Mouse (Mus musculus): ENCODE measurements around the gene Agbl2. TPM values are rescaled to one million over a fixed set of nuclear protein-coding genes. Genes with fewer than 3 reads are reported as not detected.

Gene Agbl2
- polyA plus RNA-seq, 1 experiment, result not detected

DNA sequence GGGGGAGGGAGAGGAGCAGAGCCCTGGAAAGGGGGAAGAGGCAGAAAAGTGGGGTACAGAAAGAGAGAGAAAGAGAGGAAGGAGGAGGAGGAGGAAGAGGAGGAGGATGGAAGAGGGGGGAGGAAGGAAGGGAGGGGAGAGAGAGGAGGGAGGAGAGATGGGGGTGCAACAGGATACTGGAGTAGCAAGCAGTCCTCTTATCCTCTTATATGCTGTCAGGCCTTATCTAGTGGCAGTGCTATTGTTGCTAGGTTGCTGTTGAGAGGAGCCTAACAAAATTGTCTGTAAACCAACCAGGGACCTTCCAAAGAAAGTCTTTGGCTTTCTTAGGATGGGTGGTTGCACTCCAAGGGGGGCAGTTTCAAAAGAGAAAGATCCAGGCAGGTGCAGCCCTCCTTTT is 96.9 kb downstream of the Agbl2 start:
- Histone ChIP-seq H3K4me1 (peaks cover 36% of the 10 kb centered on the region), H3K27me3 (replicated peaks) (peaks cover 47% of the 10 kb centered on the region), H3K9me3 (peaks cover 14% of the 10 kb centered on the region), H3K4me3 (replicated peaks) (peak overlapping the region; percentile 62), H3K36me3 (replicated peaks; ENCODE audit: low read length) (no peaks in the 10 kb centered on the region)
- TF ChIP-seq FLI1 (IDR thresholded peaks at IDR 0.05; ENCODE audit: low read length) (no peak), GATA1 (IDR thresholded peaks at IDR 0.05; ENCODE audit: borderline replicate concordance, low read length) (no peak)

DNA sequence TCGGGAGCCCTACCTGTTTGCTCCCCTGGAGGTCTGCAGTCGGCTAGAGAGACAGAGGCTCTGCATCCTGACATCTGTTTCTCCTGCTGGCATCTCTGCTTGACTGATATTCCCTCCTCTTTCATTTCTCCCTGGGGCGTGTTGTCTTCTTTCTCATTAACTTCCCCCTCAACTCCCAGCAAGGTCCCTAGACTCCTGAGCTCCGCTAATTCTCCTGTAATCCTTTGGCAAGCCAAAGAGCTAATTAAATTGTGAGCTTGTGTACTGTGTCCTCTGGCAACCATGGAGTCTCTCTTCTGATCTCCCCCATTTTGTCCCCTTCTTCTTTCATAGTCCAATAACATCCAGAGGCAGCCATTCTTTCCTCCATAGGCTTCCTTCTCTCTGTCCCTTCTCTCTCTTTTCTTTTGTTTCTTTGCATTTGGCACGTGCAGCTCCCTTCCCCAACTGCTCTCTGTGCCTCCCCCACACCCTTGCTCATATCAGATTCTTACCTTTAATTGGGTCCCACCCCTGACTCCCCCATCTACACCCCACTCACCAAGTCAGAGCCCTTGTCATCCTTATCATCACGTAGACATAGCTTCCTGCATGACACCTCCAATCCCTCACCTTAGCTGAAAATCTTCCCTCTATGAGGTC is 97.7 kb downstream of the Agbl2 start:
- H3K4me3 ChIP-seq (replicated peaks), result no peak overlapping the region
- H3K36me3 ChIP-seq (replicated peaks; ENCODE audit: low read length), result no peaks in the 10 kb centered on the region
- H3K27me3 ChIP-seq (replicated peaks), result peaks cover 56% of the 10 kb centered on the region
- TF ChIP-seq FLI1 (IDR thresholded peaks at IDR 0.05; ENCODE audit: low read length) (no peak), GATA1 (IDR thresholded peaks at IDR 0.05; ENCODE audit: borderline replicate concordance, low read length) (no peak)
- peaks cover 38% of the 10 kb centered on the region for H3K4me1 ChIP-seq
- peaks cover 18% of the 10 kb centered on the region for H3K9me3 ChIP-seq

DNA sequence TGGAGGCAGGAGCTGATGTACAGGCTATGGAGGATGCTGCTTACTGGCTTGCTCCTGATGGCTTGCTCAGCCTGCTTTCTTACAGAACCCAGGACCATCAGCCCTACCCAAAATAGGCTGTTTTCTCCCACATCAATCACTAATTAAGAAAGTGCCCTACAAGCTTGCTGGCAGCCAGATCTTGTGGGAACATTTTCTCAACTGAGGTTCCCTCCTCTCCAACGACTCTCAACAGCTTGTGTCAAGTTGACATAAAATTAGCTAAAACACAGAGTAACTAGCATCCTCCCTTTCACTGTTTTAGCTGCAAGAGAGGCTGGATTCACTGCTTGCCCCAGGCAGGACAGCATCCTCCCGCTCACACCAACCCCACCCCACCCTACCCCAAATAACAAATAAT is 99.3 kb downstream of the Agbl2 start:
- Histone ChIP-seq H3K36me3 (replicated peaks; ENCODE audit: low read length) (no peaks in the 10 kb centered on the region), H3K4me3 (replicated peaks) (no peak overlapping the region), H3K27me3 (replicated peaks) (peaks cover 70% of the 10 kb centered on the region), H3K4me1 (peaks cover 46% of the 10 kb centered on the region), H3K9me3 (peaks cover 18% of the 10 kb centered on the region)
- TF ChIP-seq GATA1 (IDR thresholded peaks at IDR 0.05; ENCODE audit: borderline replicate concordance, low read length), result no peak
- TF ChIP-seq FLI1 (IDR thresholded peaks at IDR 0.05; ENCODE audit: low read length), result no peak

Other genes with a start within 250 kb of the Agbl2 start
- 2.2 and 8.7 TPM in 2 replicates for gene Ptprj, start 202.1 kb upstream of the Agbl2 start, polyA plus RNA-seq (2012; ENCODE audit: insufficient read depth, low replicate concordance)
- 0.37 TPM in 1 of 2 replicates, not detected in the other for gene Nup160, start 105.5 kb upstream of the Agbl2 start, polyA plus RNA-seq (2012; ENCODE audit: insufficient read depth, low replicate concordance)
- 25.9 and 30.4 TPM in 2 replicates for gene Fnbp4, start 37.4 kb upstream of the Agbl2 start, polyA plus RNA-seq (2012; ENCODE audit: insufficient read depth, low replicate concordance)
- gene Mtch2, start 64.4 kb downstream of the Agbl2 start, polyA plus RNA-seq (2012; ENCODE audit: insufficient read depth, low replicate concordance), result 6.1 and 10.1 TPM in 2 replicates
- 0.18 TPM in 1 of 2 replicates, not detected in the other for gene C1qtnf4, start 103.1 kb downstream of the Agbl2 start, polyA plus RNA-seq (2012; ENCODE audit: insufficient read depth, low replicate concordance)
- 2.4 and 5.0 TPM in 2 replicates for gene Kbtbd4, start 122.0 kb downstream of the Agbl2 start, polyA plus RNA-seq (2012; ENCODE audit: insufficient read depth, low replicate concordance)
- gene Ndufs3, start 122.1 kb downstream of the Agbl2 start, polyA plus RNA-seq (2012; ENCODE audit: insufficient read depth, low replicate concordance), result 16.0 and 56.8 TPM in 2 replicates
- 8.0 and 10.4 TPM in 2 replicates for gene Celf1, start 157.7 kb downstream of the Agbl2 start, polyA plus RNA-seq (2012; ENCODE audit: insufficient read depth, low replicate concordance)

Data from megakaryocyte, embryonic 14.5 days (primary cell).